Mouse (Mus musculus): ENCODE data around the gene Abcg5. TPM values are rescaled to one million over a fixed set of nuclear protein-coding genes. Genes with fewer than 3 reads are reported as not detected.

The Abcg5 gene
- polyA plus RNA-seq, 1 experiment, result not detected

GRCm38 (mm10) chr17:84615811-84616210 is 67.0 kb downstream of the Abcg5 start:
- TF ChIP-seq GATA1 (IDR thresholded peaks at IDR 0.05; ENCODE audit: low read length), result no peak
- no peak for TF ChIP-seq TAL1 (IDR thresholded peaks at IDR 0.05; ENCODE audit: low read length)
- H3K27me3 ChIP-seq (ENCODE audit: control insufficient read depth), result peaks cover 5% of the 10 kb centered on the region; the same call in 1 of the 2 replicates
- H3K4me3 ChIP-seq (replicated peaks), result no peak overlapping the region
- H3K9me3 ChIP-seq (ENCODE audit: control insufficient read depth, low read length), result peaks cover 20% of the 10 kb centered on the region
- no peaks in the 10 kb centered on the region for H3K36me3 ChIP-seq (ENCODE audit: control insufficient read depth)
- no peaks in the 10 kb centered on the region for H3K4me1 ChIP-seq (ENCODE audit: control insufficient read depth)

- TF ChIP-seq GATA1 (IDR thresholded peaks at IDR 0.05; ENCODE audit: low read length) (no peak), TAL1 (IDR thresholded peaks at IDR 0.05; ENCODE audit: low read length) (no peak)
- H3K27me3 ChIP-seq (ENCODE audit: control insufficient read depth), result peaks cover 5% of the 10 kb centered on the region; the same call in 1 of the 2 replicates
- no peak overlapping the region for H3K4me3 ChIP-seq (replicated peaks)
- H3K9me3 ChIP-seq (ENCODE audit: control insufficient read depth, low read length), result peaks cover 20% of the 10 kb centered on the region
- H3K36me3 ChIP-seq (ENCODE audit: control insufficient read depth), result no peaks in the 10 kb centered on the region
- no peaks in the 10 kb centered on the region for H3K4me1 ChIP-seq (ENCODE audit: control insufficient read depth)
Observed at GRCm38 (mm10) chr17:84611971-84612370, 70.8 kb downstream of the Abcg5 start.

GRCm38 (mm10) chr17:84611500-84611899 is 71.3 kb downstream of the Abcg5 start:
- no peaks in the 10 kb centered on the region for H3K36me3 ChIP-seq (ENCODE audit: control insufficient read depth)
- no peaks in the 10 kb centered on the region for H3K4me1 ChIP-seq (ENCODE audit: control insufficient read depth)
- H3K4me3 ChIP-seq (replicated peaks), result no peak overlapping the region
- peaks cover 5% of the 10 kb centered on the region; the same call in 1 of the 2 replicates for H3K27me3 ChIP-seq (ENCODE audit: control insufficient read depth)
- no peak for TF ChIP-seq TAL1 (IDR thresholded peaks at IDR 0.05; ENCODE audit: low read length)
- TF ChIP-seq GATA1 (IDR thresholded peaks at IDR 0.05; ENCODE audit: low read length), result no peak
- H3K9me3 ChIP-seq (ENCODE audit: control insufficient read depth, low read length), result peaks cover 20% of the 10 kb centered on the region

- Histone ChIP-seq H3K36me3 (ENCODE audit: control insufficient read depth) (no peaks in the 10 kb centered on the region), H3K27me3 (ENCODE audit: control insufficient read depth) (peaks cover under 1% of the 10 kb centered on the region; the same call in 1 of the 2 replicates), H3K9me3 (ENCODE audit: control insufficient read depth, low read length) (peaks cover 6% of the 10 kb centered on the region), H3K4me1 (ENCODE audit: control insufficient read depth) (no peaks in the 10 kb centered on the region), H3K4me3 (replicated peaks) (no peak overlapping the region)
- TF ChIP-seq GATA1 (IDR thresholded peaks at IDR 0.05; ENCODE audit: low read length) (no peak), TAL1 (IDR thresholded peaks at IDR 0.05; ENCODE audit: low read length) (no peak)
Observed at GRCm38 (mm10) chr17:84608606-84609005, 74.2 kb downstream of the Abcg5 start.

Other genes with a start within 250 kb of the Abcg5 start
- 0.08 TPM in 2 replicates for gene Thada, start 216.8 kb downstream of the Abcg5 start, polyA plus RNA-seq (2012)
- not detected in 2 replicates for gene Plekhh2, start 171.1 kb downstream of the Abcg5 start, polyA plus RNA-seq (2012)
- gene Dync2li1, start 56.5 kb downstream of the Abcg5 start, polyA plus RNA-seq (2012), result not detected in 2 replicates
- not detected in 2 replicates for gene Abcg8, start 6.7 kb downstream of the Abcg5 start, polyA plus RNA-seq (2012)
- 0.26 and 0.31 TPM in 2 replicates for gene Lrpprc, start 107.8 kb upstream of the Abcg5 start, polyA plus RNA-seq (2012)